Mouse (Mus musculus): ENCODE measurements around the gene Gm7954.
"Not testable (repeated sequence)": the region's sequence is repeated elsewhere in the genome, so short reads cannot be mapped to it uniquely, and the experiment has no call there.

Gene Gm7954

DNA sequence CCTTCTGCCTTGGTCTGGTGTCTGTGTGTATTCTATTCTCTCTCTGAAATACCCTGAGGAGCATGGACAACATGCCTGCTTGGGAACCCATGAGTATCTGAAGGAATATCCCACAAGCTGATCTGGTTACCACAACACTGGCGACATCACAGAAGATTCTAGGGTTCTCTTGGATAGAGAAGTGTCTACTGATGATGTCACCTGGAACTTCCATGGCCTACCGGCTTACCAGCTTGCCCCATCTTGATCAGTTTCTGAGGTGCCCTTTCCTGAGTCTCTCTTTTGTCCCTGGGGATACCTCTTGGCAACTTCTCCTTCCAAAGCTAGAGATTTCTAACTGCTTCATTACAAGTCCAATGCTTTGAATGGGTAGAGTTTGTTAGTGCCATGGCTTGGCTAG, at the start of gene Gm7954:
Gm7954 (minus strand) TSS at position 101 of the 400 bp plus-strand sequence.
- DNase-seq (ENCODE audit: extremely low read depth, insufficient read length, low spot score): not testable (repeated sequence)

DNA sequence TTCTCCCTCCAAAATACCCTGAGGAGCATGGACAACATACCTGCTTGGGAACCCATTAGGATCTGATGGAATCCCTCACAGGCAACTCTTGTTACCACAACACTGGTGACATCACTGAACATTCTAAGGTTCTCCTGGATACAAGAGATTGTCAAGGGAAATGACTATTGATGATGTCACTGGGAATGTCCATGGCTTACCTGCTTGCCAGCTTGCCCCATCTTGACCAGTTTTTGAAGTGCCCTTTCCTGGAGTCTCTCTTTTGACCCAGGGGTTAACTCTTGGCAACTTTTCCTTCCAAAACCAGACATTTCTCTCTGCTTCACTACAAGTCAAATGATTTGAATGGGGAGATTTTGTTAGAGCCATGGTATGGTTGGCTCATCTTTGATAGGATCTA, 36.1 kb upstream of the Gm7954 start, which contains the start of gene Gm3486:
Gm3486 (minus strand) TSS at position 101 of the 400 bp plus-strand sequence.
- not testable (repeated sequence) for DNase-seq (ENCODE audit: extremely low read depth, insufficient read length, low spot score)

DNA sequence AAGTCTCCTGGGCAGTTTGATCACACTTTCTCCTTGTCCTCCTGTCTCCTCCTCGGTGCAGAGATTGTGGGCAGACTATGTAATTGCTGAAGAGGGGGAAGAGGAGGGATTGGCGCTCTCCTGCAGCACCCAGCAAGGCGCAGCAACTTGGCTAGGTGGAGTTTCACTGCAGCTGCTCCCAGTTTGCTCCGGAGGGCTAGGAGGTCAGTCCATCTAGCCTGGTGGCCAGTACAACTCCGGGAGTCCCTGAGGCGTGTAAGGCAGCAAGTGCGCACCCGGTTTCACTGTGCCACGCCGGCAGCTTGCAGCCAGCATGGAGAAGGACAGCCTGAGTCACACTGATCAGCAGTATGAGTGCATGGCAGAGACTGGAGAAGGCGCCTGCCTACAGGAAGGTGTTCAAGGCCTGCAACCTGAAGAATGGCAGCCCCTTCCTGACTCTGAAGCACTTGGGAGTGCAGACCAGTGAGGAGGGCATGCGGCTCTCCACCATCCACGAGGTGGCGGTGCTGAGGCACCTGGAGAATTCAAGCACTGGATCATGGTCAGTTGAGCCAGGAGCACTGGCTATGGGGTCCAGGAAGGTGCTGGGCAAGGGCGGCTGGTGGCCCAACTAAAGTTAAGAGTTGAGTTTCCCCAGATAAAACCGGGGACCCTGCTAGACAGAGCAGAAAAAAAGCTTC, 27.8 kb downstream of the Gm7954 start:
- DNase-seq (ENCODE audit: extremely low read depth, insufficient read length, low spot score): not testable (repeated sequence)

DNA sequence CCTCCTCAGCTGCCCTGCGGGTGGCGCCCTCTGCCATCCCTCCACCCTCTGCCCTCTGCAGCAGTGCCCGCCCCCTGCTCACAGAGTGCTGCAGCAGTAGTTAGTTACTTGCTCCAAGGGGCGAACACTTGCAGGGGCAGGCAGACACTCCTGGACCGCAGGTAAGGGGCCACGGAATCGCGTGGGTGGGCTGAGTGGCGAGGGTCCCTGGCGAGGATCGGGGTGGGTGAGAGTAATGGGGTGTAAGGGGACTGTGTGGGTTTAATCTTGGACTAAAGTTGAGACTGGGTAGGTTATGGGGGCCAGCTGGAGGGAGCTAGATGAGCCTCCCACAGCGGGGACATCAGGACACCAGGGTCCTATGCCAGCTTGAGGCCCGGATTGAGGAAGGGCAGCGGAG, 28.6 kb downstream of the Gm7954 start:
- DNase-seq (ENCODE audit: extremely low read depth, insufficient read length, low spot score): not testable (repeated sequence)

DNA sequence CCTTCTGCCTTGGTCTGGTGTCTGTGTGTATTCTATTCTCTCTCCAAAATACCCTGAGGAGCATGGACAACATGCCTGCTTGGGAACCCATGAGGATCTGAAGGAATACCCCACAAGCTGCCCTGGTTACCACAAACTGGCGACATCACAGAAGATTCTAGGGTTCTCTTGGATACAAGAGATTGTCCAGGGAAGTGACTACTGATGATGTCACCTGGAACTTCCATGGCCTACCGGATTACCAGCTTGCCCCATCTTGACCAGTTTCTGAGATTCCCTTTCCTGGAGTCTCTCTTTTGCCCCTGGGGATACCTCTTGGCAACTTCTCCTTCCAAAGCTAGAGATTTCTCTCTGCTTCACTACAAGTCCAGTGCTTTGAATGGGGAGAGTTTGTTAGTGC, 45.1 kb downstream of the Gm7954 start, which contains the start of gene Gm6482:
Gm6482 (minus strand) TSS at position 101 of the 400 bp plus-strand sequence.
- DNase-seq (ENCODE audit: extremely low read depth, insufficient read length, low spot score): not testable (repeated sequence)

Data from 3134 (cell line).